Mouse (Mus musculus) midbrain, embryonic 11.5 days (tissue): ENCODE measurements around the gene Bicc1. TPM values are rescaled to one million over a fixed set of nuclear protein-coding genes. Genes with fewer than 3 reads are reported as not detected.

Experiments
- ATAC-seq: fragments of 200-750 bp; cut with Nextera tagmentation; 2 replicates; pipeline ENCODE4 v1.8.0; 2017; ENCODE audit warnings: moderate TSS enrichment, moderate library complexity; ENCODE audit not compliant: low FRiP score
- DNase-seq: peaks from one replicate; pipeline ENCODE4 v3.0.0; 2015; ENCODE audit warnings: low spot score; ENCODE audit errors: missing footprints
- H3K27ac ChIP-seq: fragments of 300-500 bp; sonication (generic); 2 replicates; pipeline ENCODE4 v1.5.1; 2014; ENCODE audit warnings: low read depth, low read length
- H3K27me3 ChIP-seq: fragments of 300-500 bp; sonication (generic); 2 replicates; pipeline ENCODE4 v1.6.1; 2014; ENCODE audit warnings: mild to moderate bottlenecking, low read length, moderate library complexity, mixed read lengths; ENCODE audit not compliant: control insufficient read depth, insufficient read depth
- H3K36me3 ChIP-seq: fragments of 300-500 bp; sonication (generic); 2 replicates; pipeline ENCODE4 v1.6.1; 2014; ENCODE audit warnings: mild to moderate bottlenecking, low read length, moderate library complexity, mixed read lengths; ENCODE audit not compliant: control insufficient read depth, insufficient read depth
- H3K4me1 ChIP-seq: fragments of 300-500 bp; sonication (generic); 2 replicates; pipeline ENCODE4 v1.6.1; 2014; ENCODE audit warnings: low read length; ENCODE audit not compliant: control insufficient read depth, insufficient read depth
- H3K4me2 ChIP-seq: fragments of 300-500 bp; sonication (generic); 2 replicates; pipeline ENCODE4 v1.6.1; 2014; ENCODE audit warnings: mild to moderate bottlenecking, moderate library complexity
- H3K4me3 ChIP-seq: fragments of 300-500 bp; sonication (generic); 2 replicates; pipeline ENCODE4 v1.5.1; 2014; ENCODE audit warnings: low read depth, low read length
- H3K9ac ChIP-seq: fragments of 300-500 bp; sonication (generic); 2 replicates; pipeline ENCODE4 v1.6.1; 2014; ENCODE audit warnings: low read length
- H3K9me3 ChIP-seq: fragments of 300-500 bp; sonication (generic); 2 replicates; pipeline ENCODE4 v1.6.1; 2016; ENCODE audit warnings: low read length; ENCODE audit not compliant: control insufficient read depth
- WGBS: fragments of 180-500 bp; shearing (Covaris S2); extraction: QIAGEN DNeasy Blood & Tissue Kit; methylation state at CpG from one replicate; pipeline ENCODE4 v1.1.7; 2014; 5-methylcytosine and 5-hydroxymethylcytosine counted together
- polyA plus RNA-seq: library from polyadenylated mRNA; unstranded; fragments of >200 nt; fragmentation: Nextera tagmentation; extraction: Ambion mirVana; gene quantifications from 2 replicates; pipeline ENCODE4 v1.2.1, GENCODE M21; 2014

Gene Bicc1
- polyA plus RNA-seq, 1 experiment from 2014 or later, result 9.2 TPM

- H3K4me2 ChIP-seq, result no peak overlapping the region
- WGBS, result 93% methylated on average over 1 of the region's 1 CpGs
- no peaks in the 10 kb centered on the region for H3K36me3 ChIP-seq
- ATAC-seq (no peak), DNase-seq (no peak)
- no peaks in the 10 kb centered on the region for H3K27me3 ChIP-seq
- H3K4me1 ChIP-seq, result no peaks in the 10 kb centered on the region
- no peaks in the 10 kb centered on the region for H3K9me3 ChIP-seq
- no peak overlapping the region for H3K27ac ChIP-seq
- H3K9ac ChIP-seq, result no peak overlapping the region
- H3K4me3 ChIP-seq, result no peak overlapping the region
These were observed 11.9 kb upstream of the Bicc1 start for GRCm38 (mm10) chr10:71171414-71171813.

- no peak for DNase-seq
These were observed 11.3 kb upstream of the Bicc1 start for GRCm38 (mm10) chr10:71170771-71171170.

GRCm38 (mm10) chr10:71169811-71170210 is 10.3 kb upstream of the Bicc1 start:
- no peaks in the 10 kb centered on the region for H3K4me1 ChIP-seq
- H3K4me2 ChIP-seq, result no peak overlapping the region
- no peaks in the 10 kb centered on the region for H3K36me3 ChIP-seq
- H3K27me3 ChIP-seq, result no peaks in the 10 kb centered on the region
- H3K4me3 ChIP-seq, result no peak overlapping the region
- no peak overlapping the region for H3K9ac ChIP-seq
- H3K27ac ChIP-seq, result no peak overlapping the region
- ATAC-seq, result no peak
- 89% methylated on average over 10 of the region's 10 CpGs for WGBS
- H3K9me3 ChIP-seq, result no peaks in the 10 kb centered on the region
- no peak for DNase-seq

More at GRCm38 (mm10) chr10:71170771-71171170, 11.3 kb upstream of the Bicc1 start:
- Histone ChIP-seq H3K9ac (no peak overlapping the region), H3K9me3 (no peaks in the 10 kb centered on the region), H3K27me3 (no peaks in the 10 kb centered on the region), H3K4me1 (no peaks in the 10 kb centered on the region), H3K4me2 (no peak overlapping the region), H3K36me3 (no peaks in the 10 kb centered on the region), H3K27ac (no peak overlapping the region), H3K4me3 (no peak overlapping the region)
- ATAC-seq, result no peak
- 93% methylated on average over 5 of the region's 5 CpGs for WGBS

- no peaks in the 10 kb centered on the region for H3K4me1 ChIP-seq
- no peak overlapping the region for H3K4me3 ChIP-seq
- ATAC-seq (no peak), DNase-seq (no peak)
- H3K4me2 ChIP-seq, result no peak overlapping the region
- no peaks in the 10 kb centered on the region for H3K9me3 ChIP-seq
- no peak overlapping the region for H3K27ac ChIP-seq
- no peaks in the 10 kb centered on the region for H3K36me3 ChIP-seq
- WGBS, result 44% methylated on average over 4 of the region's 4 CpGs
- H3K9ac ChIP-seq, result no peak overlapping the region
- H3K27me3 ChIP-seq, result no peaks in the 10 kb centered on the region
These were observed 9.7 kb upstream of the Bicc1 start for GRCm38 (mm10) chr10:71169171-71169570.

GRCm38 (mm10) chr10:71160449-71160848 is 949 bp upstream of the Bicc1 start:
- peaks cover 3% of the 10 kb centered on the region; the same call in 1 of the 2 replicates for H3K4me1 ChIP-seq
- no peak overlapping the region for H3K4me2 ChIP-seq
- no peaks in the 10 kb centered on the region for H3K36me3 ChIP-seq
- peaks cover 13% of the 10 kb centered on the region; the same call in 1 of the 2 replicates for H3K27me3 ChIP-seq
- no peaks in the 10 kb centered on the region; the same call in 1 of the 2 replicates for H3K9me3 ChIP-seq
- no peak overlapping the region for H3K27ac ChIP-seq
- WGBS, result 86% methylated on average over 12 of the region's 12 CpGs
- no peak overlapping the region for H3K4me3 ChIP-seq
- ATAC-seq (no peak), DNase-seq (no peak)
- no peak overlapping the region for H3K9ac ChIP-seq

GRCm38 (mm10) chr10:71158940-71159675 is 392 bp downstream of the Bicc1 start:
- H3K9ac ChIP-seq, result peak overlapping the region; percentile 83
- peak overlapping the region; percentile 65 for H3K4me3 ChIP-seq
- no peaks in the 10 kb centered on the region; the same call in 1 of the 2 replicates for H3K9me3 ChIP-seq
- H3K4me2 ChIP-seq, result peak overlapping the region; percentile 99
- under 1% methylated on average over 54 of the region's 65 CpGs for WGBS
- no peaks in the 10 kb centered on the region for H3K36me3 ChIP-seq
- ATAC-seq, result peak; percentile 86
- peaks cover 13% of the 10 kb centered on the region; the same call in 1 of the 2 replicates for H3K27me3 ChIP-seq
- H3K27ac ChIP-seq, result no peak overlapping the region
- peak; percentile 96 for DNase-seq
- H3K4me1 ChIP-seq, result peaks cover 3% of the 10 kb centered on the region; the same call in 1 of the 2 replicates

- Histone ChIP-seq H3K36me3 (no peaks in the 10 kb centered on the region), H3K27me3 (peaks cover 13% of the 10 kb centered on the region; the same call in 1 of the 2 replicates), H3K9ac (no peak overlapping the region), H3K4me3 (no peak overlapping the region), H3K27ac (no peak overlapping the region), H3K4me1 (peaks cover 3% of the 10 kb centered on the region; the same call in 1 of the 2 replicates), H3K9me3 (no peaks in the 10 kb centered on the region; the same call in 1 of the 2 replicates), H3K4me2 (no peak overlapping the region)
- DNase-seq (no peak), ATAC-seq (no peak)
- 91% methylated on average over 5 of the region's 5 CpGs for WGBS
These were observed 2.9 kb downstream of the Bicc1 start for GRCm38 (mm10) chr10:71156569-71156968.

- Histone ChIP-seq H3K4me2 (no peak overlapping the region), H3K4me3 (no peak overlapping the region), H3K9ac (no peak overlapping the region), H3K9me3 (no peaks in the 10 kb centered on the region), H3K4me1 (no peaks in the 10 kb centered on the region), H3K27me3 (peaks cover 4% of the 10 kb centered on the region; the same call in 1 of the 2 replicates), H3K27ac (no peak overlapping the region), H3K36me3 (no peaks in the 10 kb centered on the region)
- 94% methylated on average over 6 of the region's 6 CpGs for WGBS
- no peak for DNase-seq
- ATAC-seq, result no peak
These were observed 5.9 kb downstream of the Bicc1 start for GRCm38 (mm10) chr10:71153610-71154009.

GRCm38 (mm10) chr10:71153138-71153537 is 6.4 kb downstream of the Bicc1 start:
- WGBS, result 94% methylated on average over 1 of the region's 1 CpGs

More at GRCm38 (mm10) chr10:71153138-71153537, 6.4 kb downstream of the Bicc1 start:
- ATAC-seq (no peak), DNase-seq (no peak)
- Histone ChIP-seq H3K36me3 (no peaks in the 10 kb centered on the region), H3K9me3 (no peaks in the 10 kb centered on the region), H3K4me2 (no peak overlapping the region), H3K4me3 (no peak overlapping the region), H3K27me3 (peaks cover under 1% of the 10 kb centered on the region; the same call in 1 of the 2 replicates), H3K4me1 (no peaks in the 10 kb centered on the region), H3K9ac (no peak overlapping the region), H3K27ac (no peak overlapping the region)
